Mouse (Mus musculus): ENCODE results near the gene Abl2.

Abl2 gene

DNA sequence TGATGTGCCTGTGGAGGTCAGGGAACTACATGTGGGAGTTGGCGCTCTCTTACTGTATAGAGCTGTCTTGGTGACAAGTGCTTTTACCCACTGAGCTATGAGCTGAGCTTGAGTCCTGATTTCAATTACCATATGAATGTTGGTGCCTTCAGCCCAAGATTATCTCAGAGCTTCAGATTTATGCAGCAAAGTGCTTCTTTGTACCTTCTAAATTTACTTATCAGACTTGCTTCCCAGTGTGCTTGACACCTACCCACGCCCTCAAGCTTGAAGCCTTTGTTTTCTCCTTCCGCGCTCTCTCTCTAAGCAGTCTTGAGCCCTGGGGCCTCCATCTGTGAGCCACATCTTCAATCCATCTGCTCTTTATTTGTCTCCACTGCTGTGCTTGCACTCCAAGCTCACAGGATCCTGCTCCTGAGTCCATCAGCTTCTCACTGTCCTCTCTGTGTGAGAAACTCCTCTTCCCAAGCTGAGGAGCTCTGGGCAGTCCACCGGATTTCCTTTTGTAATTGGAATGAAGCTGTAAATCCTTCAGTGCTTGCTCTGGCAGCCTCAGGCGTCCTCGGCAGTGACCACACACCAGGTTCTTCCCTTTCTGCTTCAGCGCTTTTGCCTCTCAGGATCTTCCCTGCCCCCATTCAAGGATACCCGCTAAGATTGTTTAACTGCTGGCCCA lies 55.4 kb downstream of the Abl2 start:
- TF ChIP-seq GATA4 (IDR thresholded peaks at IDR 0.05; ENCODE audit: insufficient replicate concordance, low read length), result no peak

GRCm38 (mm10) chr1:156614710-156615109 lies 56.1 kb downstream of the Abl2 start:
- no peak for TF ChIP-seq GATA4 (IDR thresholded peaks at IDR 0.05; ENCODE audit: insufficient replicate concordance, low read length)

DNA sequence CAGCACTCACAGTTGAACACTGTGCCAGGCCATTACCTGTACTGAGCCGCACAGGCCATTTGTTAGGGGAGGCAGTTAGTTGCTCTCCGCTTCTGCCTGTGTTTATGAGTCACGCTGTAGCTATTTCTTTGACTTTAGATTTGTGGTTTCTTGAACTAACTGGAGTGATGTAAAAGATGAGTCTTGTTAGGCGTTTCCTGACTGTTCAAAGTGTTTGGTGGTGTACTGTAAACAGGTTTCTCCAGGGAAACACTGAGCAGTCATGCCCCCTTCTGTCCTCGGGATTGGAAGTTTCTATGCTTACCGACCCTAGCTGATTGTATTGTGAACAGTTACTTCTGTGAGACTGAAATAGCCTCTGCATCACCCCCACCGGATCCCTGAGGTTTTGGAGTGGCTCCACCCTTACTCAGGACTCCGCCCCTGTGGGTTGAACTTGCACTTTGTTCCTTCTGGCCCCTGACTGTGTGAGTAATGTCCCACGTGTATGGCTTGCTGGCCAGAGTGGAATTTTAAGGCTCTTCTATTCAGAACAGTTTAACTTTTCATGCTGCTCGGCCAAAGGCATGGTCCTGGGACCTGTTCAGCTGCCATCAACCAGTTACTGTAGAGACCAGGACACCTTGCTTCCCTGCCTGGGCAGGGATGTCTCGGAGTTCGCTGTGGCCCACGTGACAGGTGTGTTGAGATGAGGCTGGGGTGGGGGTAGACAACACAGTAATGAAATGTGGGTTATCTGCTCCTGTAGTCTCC lies 57.0 kb downstream of the Abl2 start:
- no peak for TF ChIP-seq GATA4 (IDR thresholded peaks at IDR 0.05; ENCODE audit: insufficient replicate concordance, low read length)

DNA sequence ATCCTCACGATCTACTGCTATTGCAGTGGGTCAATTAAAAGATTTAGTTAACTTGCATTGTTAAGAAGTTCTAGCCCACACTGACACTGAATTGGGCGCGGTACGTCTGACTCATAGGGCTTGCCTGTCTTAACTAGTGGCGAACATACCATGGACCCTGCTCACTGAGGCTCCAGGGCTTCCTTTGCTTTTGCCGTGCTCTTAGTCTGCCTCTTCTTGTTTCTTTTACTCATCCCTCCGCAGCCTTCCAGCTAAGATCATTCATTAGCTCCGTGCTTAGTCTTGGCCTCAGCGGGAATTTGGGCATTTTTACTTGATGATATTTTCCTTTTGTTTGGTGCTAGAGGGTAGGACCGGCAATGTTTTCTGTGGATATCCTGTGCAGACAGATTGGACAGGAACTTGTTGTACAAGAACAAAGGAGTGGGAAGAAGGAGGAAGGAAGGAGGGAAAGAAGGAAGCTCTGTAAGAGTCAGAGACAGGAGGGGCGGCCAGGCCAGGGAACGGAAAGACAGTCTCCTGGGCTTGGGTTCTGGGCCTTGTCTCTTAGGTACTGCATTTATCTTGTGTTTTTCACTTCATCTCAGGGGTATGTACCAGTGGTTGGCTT lies 58.5 kb downstream of the Abl2 start:
- TF ChIP-seq GATA4 (IDR thresholded peaks at IDR 0.05; ENCODE audit: insufficient replicate concordance, low read length), result no peak

DNA sequence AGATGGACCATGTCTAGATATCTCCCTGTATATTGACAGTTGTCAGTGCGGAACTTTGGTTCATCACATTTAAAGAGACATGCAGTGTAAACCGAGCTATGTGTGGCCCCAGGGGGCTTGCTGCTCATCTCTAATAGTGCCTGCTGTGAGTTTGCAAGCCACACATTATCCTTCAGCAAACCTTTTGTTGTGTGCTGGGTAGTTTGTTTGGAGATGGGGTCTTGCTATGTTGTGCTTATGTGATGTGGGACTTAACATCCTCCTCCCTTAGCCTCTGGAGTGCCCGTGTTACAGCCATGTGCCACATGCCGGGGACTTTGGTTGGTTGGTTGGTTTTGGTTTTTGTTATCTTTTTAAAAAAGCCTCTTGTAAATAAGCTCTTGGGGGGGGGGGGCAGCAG lies 59.2 kb downstream of the Abl2 start:
- TF ChIP-seq GATA4 (IDR thresholded peaks at IDR 0.05; ENCODE audit: insufficient replicate concordance, low read length), result no peak

DNA sequence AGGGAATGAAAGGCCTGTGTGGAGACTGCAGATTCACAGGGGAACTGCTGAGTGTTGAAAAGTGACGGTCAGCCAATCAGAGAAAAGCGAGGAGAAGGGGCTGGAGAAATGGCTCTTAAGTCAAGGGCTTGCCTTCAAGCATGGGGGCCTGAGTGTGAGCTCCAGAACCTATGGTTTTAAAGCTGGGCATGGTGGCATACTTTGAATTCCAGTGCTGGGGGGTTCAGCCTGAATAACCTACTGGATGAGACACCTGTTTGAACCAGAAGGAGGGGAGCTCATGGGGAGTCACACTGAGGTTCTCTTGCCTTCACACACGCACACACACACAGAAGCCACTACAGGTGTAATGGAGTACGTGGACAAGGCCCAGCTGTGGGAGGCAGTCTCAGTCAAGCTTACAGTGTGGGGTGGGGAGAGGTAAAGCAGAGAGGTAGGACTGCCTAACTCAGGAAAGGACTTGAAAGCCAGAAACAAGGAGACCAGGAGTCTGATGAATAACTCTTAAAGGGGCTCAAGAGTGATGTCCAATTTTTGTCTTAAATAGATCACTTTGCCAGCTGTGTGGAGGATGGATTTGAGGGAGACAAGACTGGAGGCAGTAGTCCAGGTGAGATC lies 61.8 kb downstream of the Abl2 start:
- TF ChIP-seq GATA4 (IDR thresholded peaks at IDR 0.05; ENCODE audit: insufficient replicate concordance, low read length), result no peak

DNA sequence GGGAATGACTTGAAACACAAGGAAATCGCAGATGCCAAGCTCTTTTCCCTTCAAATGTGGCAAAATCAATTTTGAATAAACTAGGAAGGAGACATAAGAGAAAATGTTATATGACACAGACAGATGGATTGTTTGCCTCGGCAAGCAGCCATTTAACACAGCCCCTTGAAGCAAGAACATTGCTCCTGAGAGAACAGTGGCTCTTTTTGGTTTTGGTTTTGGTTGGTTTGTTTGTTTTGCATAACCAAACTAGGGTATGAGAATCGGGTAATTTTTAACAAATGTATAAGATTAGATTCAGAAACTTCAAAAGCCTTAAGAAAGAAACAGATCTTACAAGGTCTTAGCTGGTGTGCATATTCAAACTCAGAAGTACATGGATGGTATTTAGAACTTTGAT lies 62.4 kb downstream of the Abl2 start:
- no peak for TF ChIP-seq GATA4 (IDR thresholded peaks at IDR 0.05; ENCODE audit: insufficient replicate concordance, low read length)

GRCm38 (mm10) chr1:156624231-156624630 lies 65.6 kb downstream of the Abl2 start:
- no peak for TF ChIP-seq GATA4 (IDR thresholded peaks at IDR 0.05; ENCODE audit: insufficient replicate concordance, low read length)

DNA sequence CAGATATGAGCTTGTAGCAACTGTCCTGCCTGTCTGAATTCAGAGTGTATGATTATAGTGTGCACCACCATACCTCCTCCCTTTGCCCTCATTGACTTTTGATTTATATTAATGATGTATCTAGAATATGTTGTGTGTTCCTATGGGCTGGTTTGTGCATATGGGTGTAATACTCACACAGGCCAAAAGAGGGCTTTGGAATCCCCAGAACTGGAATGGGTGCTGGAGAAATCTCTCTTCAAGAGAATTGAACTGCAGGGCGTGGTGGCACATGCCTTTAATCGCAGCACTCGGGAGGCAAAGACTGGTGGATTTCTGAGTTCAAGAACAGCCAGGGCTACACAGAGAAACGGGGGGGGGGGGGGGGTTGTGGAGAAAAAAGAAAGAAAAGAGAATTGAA lies 68.1 kb downstream of the Abl2 start:
- no peak for TF ChIP-seq GATA4 (IDR thresholded peaks at IDR 0.05; ENCODE audit: insufficient replicate concordance, low read length)

- TF ChIP-seq GATA4 (IDR thresholded peaks at IDR 0.05; ENCODE audit: insufficient replicate concordance, low read length), result no peak
Observed at GRCm38 (mm10) chr1:156629984-156630383, 71.4 kb downstream of the Abl2 start.

- no peak for TF ChIP-seq GATA4 (IDR thresholded peaks at IDR 0.05; ENCODE audit: insufficient replicate concordance, low read length)
Observed at GRCm38 (mm10) chr1:156630965-156631364, 72.4 kb downstream of the Abl2 start.

DNA sequence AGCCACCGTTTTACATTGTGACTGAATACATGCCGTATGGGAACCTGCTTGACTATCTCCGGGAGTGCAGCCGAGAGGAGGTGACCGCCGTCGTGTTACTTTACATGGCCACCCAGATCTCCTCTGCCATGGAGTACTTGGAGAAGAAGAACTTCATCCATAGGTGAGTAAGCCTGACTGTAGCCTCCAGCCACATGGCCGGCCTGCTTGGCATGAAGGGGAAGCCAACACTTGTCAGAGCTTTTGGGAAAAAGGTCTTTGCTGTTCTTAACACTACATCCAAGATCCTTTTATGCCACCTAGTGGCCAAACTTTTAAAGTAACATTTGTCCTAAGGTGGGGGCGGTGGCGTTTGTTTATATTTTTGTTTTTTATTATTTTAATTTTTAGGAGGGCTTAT lies 74.5 kb downstream of the Abl2 start:
- no peak for TF ChIP-seq GATA4 (IDR thresholded peaks at IDR 0.05; ENCODE audit: insufficient replicate concordance, low read length)

- no peak for TF ChIP-seq GATA4 (IDR thresholded peaks at IDR 0.05; ENCODE audit: insufficient replicate concordance, low read length)
Observed at GRCm38 (mm10) chr1:156635148-156635547, 76.6 kb downstream of the Abl2 start.

GRCm38 (mm10) chr1:156639455-156639854 lies 80.9 kb downstream of the Abl2 start:
- no peak for TF ChIP-seq GATA4 (IDR thresholded peaks at IDR 0.05; ENCODE audit: insufficient replicate concordance, low read length)

GRCm38 (mm10) chr1:156640577-156640976 lies 82.0 kb downstream of the Abl2 start:
- no peak for TF ChIP-seq GATA4 (IDR thresholded peaks at IDR 0.05; ENCODE audit: insufficient replicate concordance, low read length)

- no peak for TF ChIP-seq GATA4 (IDR thresholded peaks at IDR 0.05; ENCODE audit: insufficient replicate concordance, low read length)
Observed at GRCm38 (mm10) chr1:156641808-156642207, 83.2 kb downstream of the Abl2 start.
